Mouse (Mus musculus) ES-Bruce4 (cell line): ENCODE measurements around the gene Sept9.

Experiments
- CTCF ChIP-seq: IDR thresholded peaks from one replicate; pipeline ENCODE4 v1.8.1; 2011; ENCODE audit warnings: low read depth, low read length
- EP300 ChIP-seq: IDR thresholded peaks from 2 replicates; pipeline ENCODE4 v1.6.1; 2011; ENCODE audit warnings: low read depth, low read length; ENCODE audit not compliant: insufficient read depth
- POLR2A ChIP-seq: IDR thresholded peaks from one replicate; pipeline ENCODE4 v1.8.1; 2011; ENCODE audit warnings: low read length; ENCODE audit not compliant: insufficient read depth

DNA sequence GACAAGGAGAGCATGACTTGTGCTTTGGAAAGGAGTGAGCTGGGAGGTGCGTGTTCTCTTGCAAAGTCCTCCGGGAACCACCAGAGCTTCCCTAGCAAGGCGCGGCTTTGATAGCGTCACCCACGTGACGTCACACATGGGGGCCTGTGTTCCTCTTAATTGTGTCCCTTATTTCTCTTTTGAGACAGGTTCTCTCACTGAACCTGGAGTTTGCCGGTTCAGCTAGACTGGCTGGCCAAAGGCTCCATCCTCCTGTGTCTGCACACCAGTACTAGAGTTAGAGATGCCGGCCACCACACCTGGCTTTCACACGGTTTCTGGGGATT lies 86.1 kb downstream of the Sept9 start:
- TF ChIP-seq POLR2A (no peak), CTCF (no peak), EP300 (no peak)
